Mouse (Mus musculus) cerebellum, adult 2 months (tissue): ENCODE data around the gene Lypd5. TPM values are rescaled to one million over a fixed set of nuclear protein-coding genes. Genes with fewer than 3 reads are reported as not detected.

Experiments
- DNase-seq, 2 experiments: peaks; one replicate each; pipeline ENCODE4 v3.0.0; 2021
- H3K27ac ChIP-seq: fragments of 200-500 bp; 2 replicates; pipeline ENCODE4 v1.5.1; 2012; ENCODE audit warnings: low read length, control low read depth, inconsistent platforms; ENCODE audit not compliant: insufficient read depth
- H3K27me3 ChIP-seq: fragments of 200-500 bp; 2 replicates; pipeline ENCODE4 v1.6.1; 2012; ENCODE audit warnings: inconsistent platforms, mild to moderate bottlenecking, low read length, moderate library complexity; ENCODE audit not compliant: control insufficient read depth, insufficient read depth
- H3K4me1 ChIP-seq: fragments of 200-500 bp; 2 replicates; pipeline ENCODE4 v1.6.1; 2011; ENCODE audit warnings: low read length; ENCODE audit not compliant: control insufficient read depth, insufficient read depth
- H3K4me3 ChIP-seq: fragments of 200-500 bp; replicated peaks from 2 replicates; pipeline ENCODE3; 2011; ENCODE audit warnings: mild to moderate bottlenecking, low read depth, low read length, control low read depth; ENCODE audit not compliant: insufficient read depth
- CTCF ChIP-seq: fragments of 200-500 bp; IDR thresholded peaks from 2 replicates; pipeline ENCODE4 v1.5.1; 2011; ENCODE audit warnings: low read depth, mild to moderate bottlenecking, control low read depth, low read length, moderate library complexity, borderline replicate concordance; ENCODE audit not compliant: insufficient read depth
- POLR2A ChIP-seq: fragments of 200-500 bp; IDR thresholded peaks from 2 replicates; pipeline ENCODE4 v1.6.1; 2011; ENCODE audit warnings: low read length, control low read depth, borderline replicate concordance; ENCODE audit not compliant: insufficient read depth
- WGBS: fragments of 180-500 bp; shearing (Covaris S2); methylation state at CpG from one replicate; pipeline ENCODE4 v1.1.7; 2018; 5-methylcytosine and 5-hydroxymethylcytosine counted together
- polyA plus RNA-seq: library from polyadenylated mRNA; depleted of rRNA; stranded (reverse); fragments of >200 nt; gene quantifications from 2 replicates; pipeline ENCODE4 v1.2.3, GENCODE M21; 2012

Lypd5 gene
- polyA plus RNA-seq, 1 experiment = not detected

DNA sequence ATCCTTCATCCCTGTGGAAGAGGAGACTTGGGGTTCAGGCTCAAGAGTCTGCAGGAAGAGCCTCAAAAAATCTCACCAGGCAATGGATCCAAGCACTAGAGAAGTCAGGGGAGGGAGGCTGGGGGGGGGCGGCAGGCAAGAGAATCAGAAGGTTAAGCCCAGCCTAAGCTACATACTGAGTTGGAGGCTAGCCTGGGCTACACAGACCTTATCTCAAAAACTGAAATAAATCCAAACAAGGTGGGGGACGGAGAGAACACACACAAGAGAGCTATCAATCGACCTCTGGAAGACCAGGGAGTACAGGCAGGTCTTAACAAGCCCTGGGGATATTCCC, 22.8 kb downstream of the Lypd5 start:
- no peak overlapping the region for H3K27ac ChIP-seq
- H3K27me3 ChIP-seq = no peaks in the 10 kb centered on the region
- no peak overlapping the region for H3K4me3 ChIP-seq
- H3K4me1 ChIP-seq = peaks cover 6% of the 10 kb centered on the region
- no peak for DNase-seq
- 74% methylated on average over 3 of the region's 3 CpGs for WGBS
- no peak for TF ChIP-seq POLR2A
- no peak for TF ChIP-seq CTCF

DNA sequence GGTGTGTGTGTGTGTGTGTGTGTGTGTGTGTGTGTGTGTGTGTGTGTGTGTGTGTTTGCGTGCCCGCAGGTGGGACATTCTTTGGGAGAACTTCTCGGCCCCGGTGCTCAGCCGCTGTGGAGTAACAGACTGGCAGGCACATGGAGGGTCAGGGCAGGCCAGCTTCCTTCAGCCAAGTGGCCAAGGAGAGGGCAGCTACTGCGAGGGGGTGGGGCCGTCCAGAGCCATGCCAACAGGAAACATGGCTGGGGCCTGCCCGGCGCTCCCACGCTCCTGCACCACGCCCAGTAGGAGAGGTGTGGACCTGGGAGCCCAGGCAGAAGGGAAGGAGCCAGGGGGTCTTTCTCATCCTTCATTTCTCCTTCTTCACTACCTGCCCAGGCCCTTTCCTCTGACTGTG, 23.3 kb downstream of the Lypd5 start:
- WGBS = 71% methylated on average over 11 of the region's 11 CpGs
- Histone ChIP-seq H3K27me3 (no peaks in the 10 kb centered on the region), H3K4me1 (peaks cover 6% of the 10 kb centered on the region), H3K4me3 (no peak overlapping the region), H3K27ac (no peak overlapping the region)
- no peak for TF ChIP-seq CTCF
- no peak for TF ChIP-seq POLR2A
- no peak for DNase-seq

DNA sequence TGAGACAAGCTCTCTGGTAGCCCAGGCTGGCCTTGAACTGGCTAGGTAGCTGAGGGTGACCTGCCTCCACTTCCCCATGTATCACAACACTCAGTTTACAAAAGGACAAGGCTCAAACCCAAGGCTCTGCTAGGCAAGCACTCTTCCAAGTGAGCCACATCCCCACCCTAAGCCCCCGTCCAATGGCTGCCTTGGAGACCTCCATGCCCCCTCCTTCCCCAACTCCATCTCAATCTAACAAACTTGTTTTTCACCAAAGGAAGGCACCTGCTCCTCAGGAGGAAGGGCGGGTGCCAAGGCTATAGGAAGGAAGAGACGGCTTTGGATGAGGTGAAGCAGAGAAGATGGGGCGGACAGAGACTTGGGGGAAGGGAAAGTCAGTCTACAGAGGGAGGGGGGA, 23.8 kb downstream of the Lypd5 start:
- Histone ChIP-seq H3K4me1 (peaks cover 8% of the 10 kb centered on the region), H3K27ac (no peak overlapping the region), H3K27me3 (no peaks in the 10 kb centered on the region), H3K4me3 (no peak overlapping the region)
- TF ChIP-seq CTCF = no peak
- no peak for TF ChIP-seq POLR2A
- no peak for DNase-seq
- WGBS = 87% methylated on average over 4 of the region's 4 CpGs

DNA sequence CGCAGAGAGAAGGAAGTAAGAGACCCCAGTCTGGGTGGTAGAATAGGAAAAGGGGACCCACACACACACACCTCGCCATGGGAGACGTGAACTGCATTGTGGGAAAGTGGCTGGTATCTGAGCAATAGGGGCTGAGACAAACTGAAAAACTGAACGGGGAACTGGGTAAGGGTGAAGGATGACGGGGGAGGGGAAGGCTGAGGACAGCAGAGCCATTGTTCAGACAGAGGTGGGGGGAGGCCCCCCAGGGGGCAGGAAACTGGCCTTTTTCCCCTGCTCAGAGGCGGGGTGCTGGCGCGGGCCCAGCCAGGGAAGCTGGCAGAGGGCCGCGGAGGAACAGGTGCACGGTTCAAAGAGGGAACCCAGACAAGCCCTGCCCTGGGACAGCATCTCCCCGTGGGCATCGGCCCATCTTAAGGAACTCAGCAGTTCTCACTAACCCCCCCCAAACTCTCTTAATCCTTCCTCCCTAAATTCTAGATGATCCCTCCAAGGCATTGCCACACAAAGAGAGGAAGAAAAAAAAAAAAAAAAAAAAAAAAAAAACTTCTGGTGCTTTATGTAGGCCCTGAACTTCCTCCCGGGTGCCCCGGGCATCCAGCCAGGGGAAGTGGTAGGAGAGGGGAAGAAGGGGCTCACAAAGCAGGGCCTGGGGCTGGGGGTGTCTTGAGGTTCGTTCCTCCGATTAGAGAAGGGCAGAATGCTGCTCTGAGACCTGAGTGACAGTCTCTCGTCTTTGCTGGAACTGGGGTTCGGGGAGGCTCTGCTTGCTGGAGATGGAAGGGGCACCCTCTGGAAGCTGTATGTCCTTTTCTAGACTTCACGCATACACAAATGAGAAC, 24.8 kb downstream of the Lypd5 start:
- 18% methylated on average over 20 of the region's 20 CpGs for WGBS
- H3K4me1 ChIP-seq = peaks cover 8% of the 10 kb centered on the region
- TF ChIP-seq CTCF = no peak
- TF ChIP-seq POLR2A = no peak
- H3K27me3 ChIP-seq = no peaks in the 10 kb centered on the region
- DNase-seq = peak; percentile 49 to 50
- H3K4me3 ChIP-seq = no peak overlapping the region
- no peak overlapping the region for H3K27ac ChIP-seq

DNA sequence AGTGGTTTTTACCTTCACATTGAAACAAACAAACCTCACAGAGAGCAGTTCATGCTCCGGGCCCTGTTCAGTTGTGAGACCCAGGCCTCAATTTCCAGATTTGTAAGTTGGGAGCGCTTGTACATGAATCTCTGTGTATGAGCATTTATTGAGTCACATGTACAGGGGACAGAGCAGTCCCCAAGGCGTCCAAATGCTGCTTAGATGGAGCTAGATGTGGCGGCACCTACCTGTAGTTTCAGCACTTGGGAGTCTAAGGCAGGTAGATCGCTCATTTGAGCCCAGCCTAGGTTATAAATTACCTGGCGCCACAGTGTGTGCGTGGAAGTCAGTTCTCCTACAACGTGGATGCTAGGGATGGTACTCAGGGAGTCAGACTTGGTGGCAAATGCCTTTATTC, 27.5 kb downstream of the Lypd5 start:
- no peak for DNase-seq
- TF ChIP-seq CTCF (no peak), POLR2A (no peak)

DNA sequence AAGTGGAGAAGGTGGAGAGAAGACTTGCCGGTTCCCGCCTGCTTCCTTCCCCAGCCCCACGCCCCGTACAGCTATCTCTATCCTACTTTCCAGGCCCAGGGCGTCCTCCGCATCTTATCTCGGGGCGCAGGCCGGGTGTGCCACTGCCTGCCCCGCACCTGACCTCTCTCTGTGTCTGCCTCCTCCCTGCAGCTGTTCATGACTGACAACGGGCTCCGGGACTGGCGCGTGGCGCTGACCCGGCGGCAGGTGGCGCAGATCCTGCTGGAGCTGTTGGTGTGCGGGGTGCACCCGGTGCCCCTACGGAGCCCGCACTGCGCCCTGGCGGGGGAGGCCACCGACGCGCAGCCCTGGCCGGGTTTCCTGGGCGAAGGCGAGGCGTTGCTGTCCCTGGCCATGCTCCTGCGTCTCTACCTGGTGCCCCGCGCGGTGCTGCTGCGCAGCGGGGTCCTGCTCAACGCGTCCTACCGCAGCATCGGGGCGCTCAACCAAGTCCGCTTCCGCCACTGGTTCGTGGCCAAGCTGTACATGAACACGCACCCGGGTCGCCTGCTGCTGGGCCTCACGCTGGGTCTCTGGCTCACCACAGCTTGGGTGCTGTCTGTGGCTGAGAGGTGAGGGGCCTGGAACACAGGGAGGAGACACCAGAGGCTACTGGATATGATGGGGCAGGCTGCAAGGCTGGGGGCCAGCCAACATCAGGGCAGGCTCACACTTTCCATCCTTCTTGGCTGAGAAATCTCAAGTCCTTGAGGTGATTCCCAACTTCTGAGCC, 28.3 kb downstream of the Lypd5 start:
- Histone ChIP-seq H3K27me3 (no peaks in the 10 kb centered on the region), H3K27ac (no peak overlapping the region), H3K4me1 (peaks cover 8% of the 10 kb centered on the region), H3K4me3 (peak overlapping the region; percentile 9)
- DNase-seq = peak; percentile 48 to 62
- 7% methylated on average over 49 of the region's 49 CpGs for WGBS
- no peak for TF ChIP-seq POLR2A
- TF ChIP-seq CTCF = peak; percentile 26; the same call in 1 of the 2 replicates

More for the DNA sequence above, 27.5 kb downstream of the Lypd5 start:
- 94% methylated on average over 8 of the region's 8 CpGs for WGBS
- no peak overlapping the region for H3K4me3 ChIP-seq
- no peak overlapping the region for H3K27ac ChIP-seq
- H3K4me1 ChIP-seq = peaks cover 8% of the 10 kb centered on the region
- H3K27me3 ChIP-seq = no peaks in the 10 kb centered on the region

- no peak for TF ChIP-seq POLR2A
- no peak for TF ChIP-seq CTCF
- Histone ChIP-seq H3K4me1 (peaks cover 7% of the 10 kb centered on the region), H3K27ac (no peak overlapping the region), H3K27me3 (no peaks in the 10 kb centered on the region), H3K4me3 (no peak overlapping the region)
- whole genome bisulfite sequencing = 61% methylated on average over 10 of the region's 10 CpGs
- DNase-seq = no peak
Observed at GRCm38 (mm10) chr7:24378049-24378701, 29.2 kb downstream of the Lypd5 start.
